Mouse (Mus musculus): Measurements from ENCODE around the gene Herc4.
"Not testable (repeated sequence)": the region's sequence is repeated elsewhere in the genome, so short reads cannot be mapped to it uniquely, and the experiment has no call there.

The Herc4 gene

GRCm38 (mm10) chr10:63248421-63248820 lies 4.8 kb downstream of the Herc4 start:
- no peak for DNase-seq (ENCODE audit: low read depth)

DNA sequence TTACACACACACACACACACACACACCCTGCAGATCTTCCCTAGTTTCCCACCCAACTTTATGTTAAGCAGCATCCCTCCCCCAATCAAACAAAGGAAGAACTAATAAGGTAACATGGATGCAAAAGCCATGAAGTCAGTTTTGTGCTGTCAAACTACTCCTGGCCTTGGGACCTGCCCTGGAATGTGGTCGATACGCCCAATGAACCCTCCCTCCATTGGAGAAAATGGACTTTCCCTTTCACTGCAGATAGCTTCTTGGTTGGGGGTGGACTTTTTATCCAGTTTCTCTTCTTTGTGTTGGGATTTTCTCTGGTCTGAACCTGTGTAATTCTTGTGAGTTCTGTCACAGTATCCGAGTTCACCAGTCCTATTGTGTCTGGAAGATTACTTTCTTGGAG lies 15.1 kb downstream of the Herc4 start:
- DNase-seq (ENCODE audit: low read depth) = no peak

DNA sequence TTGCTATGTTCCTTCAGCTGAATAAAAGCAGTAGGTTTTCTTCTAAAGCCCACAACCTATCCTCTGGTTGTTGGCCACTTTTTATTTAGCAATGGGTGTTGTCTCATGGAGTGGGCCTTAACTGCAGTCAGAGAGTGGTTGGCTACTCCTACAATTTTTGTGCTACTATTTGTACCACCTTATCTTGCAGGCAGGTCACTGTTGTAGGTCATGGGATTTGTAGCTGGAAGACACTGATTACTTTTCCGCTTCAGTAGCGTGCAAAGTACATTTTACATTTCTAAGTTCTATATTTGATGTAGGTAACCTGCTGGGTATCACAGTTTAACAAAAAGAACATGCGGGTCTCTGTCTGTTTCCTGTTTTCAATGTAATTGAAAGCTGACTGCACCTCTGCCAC lies 15.7 kb downstream of the Herc4 start:
- no peak for DNase-seq (ENCODE audit: low read depth)

DNA sequence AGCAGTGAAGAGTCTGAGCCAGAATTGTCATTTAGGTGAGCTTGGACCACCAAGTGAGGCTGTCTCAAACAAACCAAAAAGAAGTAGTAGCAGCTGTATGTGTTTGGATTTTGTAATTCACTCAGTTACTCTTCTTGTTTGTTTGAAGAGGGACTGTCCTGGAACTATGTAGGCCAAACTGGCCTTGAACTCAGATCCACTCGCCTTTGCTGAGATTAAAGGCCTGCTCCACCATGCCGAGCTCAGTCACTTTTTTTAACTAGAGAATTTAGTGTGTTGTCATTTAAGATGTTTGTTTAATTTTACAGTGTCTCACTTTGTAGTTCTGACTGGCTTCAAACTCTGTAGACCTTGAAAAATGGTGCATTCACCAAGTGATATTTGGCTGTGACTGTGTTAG lies 24.3 kb downstream of the Herc4 start:
- DNase-seq (ENCODE audit: low read depth) = no peak

- no peak for DNase-seq (ENCODE audit: low read depth)
Observed at GRCm38 (mm10) chr10:63272401-63272800, 28.8 kb downstream of the Herc4 start.

GRCm38 (mm10) chr10:63272868-63273267 lies 29.3 kb downstream of the Herc4 start:
- DNase-seq (ENCODE audit: low read depth) = no peak

- no peak for DNase-seq (ENCODE audit: low read depth)
Observed at GRCm38 (mm10) chr10:63277010-63277409, 33.4 kb downstream of the Herc4 start.

DNA sequence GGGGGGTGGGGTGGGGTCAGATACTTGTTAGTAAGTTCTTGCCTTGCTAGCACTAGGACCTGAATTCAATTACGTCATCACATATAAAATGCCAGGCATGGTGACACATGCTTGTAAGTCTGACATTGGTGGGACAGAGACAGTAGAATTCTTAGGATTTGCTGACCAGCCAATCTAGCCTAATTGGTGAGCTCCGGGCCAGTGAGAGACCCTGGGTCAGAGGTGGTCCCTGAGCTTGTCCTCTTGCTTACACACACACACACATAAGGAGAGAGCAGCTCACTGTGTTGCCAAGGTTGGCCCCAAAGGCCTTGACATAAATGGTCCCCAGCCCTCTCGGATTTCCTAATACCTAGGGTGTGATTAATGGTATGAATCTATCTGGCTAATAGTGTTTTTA lies 36.2 kb downstream of the Herc4 start:
- no peak for DNase-seq (ENCODE audit: low read depth)

DNA sequence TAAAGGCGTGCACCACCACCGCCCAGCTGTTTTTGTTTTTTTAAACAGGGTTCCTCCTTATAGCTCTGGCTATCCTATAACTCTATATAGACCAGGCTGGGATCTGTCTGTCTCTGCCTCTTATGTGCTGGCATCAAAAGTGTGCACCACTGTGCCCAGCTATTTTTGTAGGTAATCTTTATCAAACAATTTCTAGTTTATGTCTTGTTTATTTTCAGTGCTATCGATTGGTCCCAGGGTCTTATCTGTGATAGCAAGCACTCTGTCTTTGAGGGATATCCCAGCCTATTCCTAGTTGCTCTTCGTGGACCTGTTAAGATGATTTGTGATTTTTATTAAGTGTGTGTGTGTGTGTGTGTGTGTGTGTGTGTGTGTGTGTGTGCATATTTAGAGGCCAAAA lies 38.8 kb downstream of the Herc4 start:
- no peak for DNase-seq (ENCODE audit: low read depth)

GRCm38 (mm10) chr10:63282846-63283245 lies 39.2 kb downstream of the Herc4 start:
- DNase-seq (ENCODE audit: low read depth) = no peak

DNA sequence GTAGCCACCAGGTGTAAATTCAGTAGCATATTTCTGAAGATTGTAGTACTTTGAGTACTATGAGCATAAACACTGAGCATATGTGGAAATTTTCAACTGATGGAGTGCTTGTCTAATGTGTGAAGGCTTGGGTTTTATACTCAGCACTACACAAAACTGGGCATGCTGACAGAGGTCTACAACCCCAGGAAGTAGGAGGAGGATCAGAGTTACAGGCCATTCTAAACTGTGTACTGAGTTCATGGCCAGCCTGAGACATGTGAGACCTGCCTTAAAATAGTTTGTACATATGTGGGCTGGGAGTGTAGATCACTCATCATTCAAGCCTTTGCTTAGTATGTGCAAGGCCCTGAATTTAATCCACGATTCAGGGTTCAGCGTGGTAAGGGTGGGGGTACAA lies 58.7 kb downstream of the Herc4 start:
- no peak for DNase-seq (ENCODE audit: low read depth)

DNA sequence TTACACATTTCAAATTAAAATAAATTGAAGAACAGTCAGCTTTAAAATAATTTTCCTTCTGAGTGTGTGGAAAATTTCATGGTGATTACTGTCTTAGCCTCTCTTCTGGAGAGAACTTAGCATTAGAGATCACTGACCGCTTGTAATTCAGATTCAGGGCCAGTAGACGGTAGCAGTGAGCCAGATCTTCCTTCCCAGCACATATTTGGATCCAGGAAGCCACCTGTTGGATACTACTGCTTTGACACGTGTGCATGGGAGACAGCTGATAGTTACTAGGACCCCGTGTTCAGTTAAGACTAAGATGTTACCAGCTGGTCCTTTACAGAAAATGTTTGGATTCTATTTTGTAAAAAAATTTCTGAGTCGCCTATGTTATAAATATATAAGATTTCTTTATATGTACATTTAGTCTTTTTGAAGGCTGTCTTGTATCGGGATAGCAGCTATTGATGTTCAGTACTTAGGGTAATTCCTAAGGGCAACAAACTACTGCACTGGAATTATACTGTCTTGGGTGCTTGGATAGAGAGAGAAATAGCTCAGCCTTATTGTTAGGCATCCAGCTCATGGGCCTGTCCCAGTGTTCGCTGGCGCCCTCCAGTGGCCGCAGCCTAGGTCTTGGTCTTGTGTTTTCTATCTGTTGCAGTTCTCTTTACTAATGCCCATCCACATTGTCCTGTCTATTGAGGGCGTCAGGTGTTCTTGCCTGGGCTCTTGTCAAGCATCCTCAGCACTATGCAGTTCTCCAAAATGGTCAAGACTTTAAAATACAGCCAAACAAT lies 65.2 kb downstream of the Herc4 start:
- peak; percentile 88 for DNase-seq (ENCODE audit: low read depth)

- DNase-seq (ENCODE audit: low read depth) = no peak
Observed at GRCm38 (mm10) chr10:63313726-63314125, 70.1 kb downstream of the Herc4 start.

- DNase-seq (ENCODE audit: low read depth) = no peak
Observed at GRCm38 (mm10) chr10:63327091-63327490, 83.5 kb downstream of the Herc4 start.

GRCm38 (mm10) chr10:63336901-63337300 lies 93.3 kb downstream of the Herc4 start:
- no peak for DNase-seq (ENCODE audit: low read depth)

- peak; percentile 30 for DNase-seq (ENCODE audit: low read depth)
Observed at GRCm38 (mm10) chr10:63337326-63337725, 93.7 kb downstream of the Herc4 start.

GRCm38 (mm10) chr10:63337951-63338836 lies 94.6 kb downstream of the Herc4 start:
- DNase-seq (ENCODE audit: low read depth) = peak; percentile 63

- DNase-seq (ENCODE audit: low read depth) = peak; percentile 85
Observed at GRCm38 (mm10) chr10:63338914-63339643, 95.5 kb downstream of the Herc4 start.

- no peak for DNase-seq (ENCODE audit: low read depth)
Observed at GRCm38 (mm10) chr10:63341351-63341750, 97.7 kb downstream of the Herc4 start.

DNA sequence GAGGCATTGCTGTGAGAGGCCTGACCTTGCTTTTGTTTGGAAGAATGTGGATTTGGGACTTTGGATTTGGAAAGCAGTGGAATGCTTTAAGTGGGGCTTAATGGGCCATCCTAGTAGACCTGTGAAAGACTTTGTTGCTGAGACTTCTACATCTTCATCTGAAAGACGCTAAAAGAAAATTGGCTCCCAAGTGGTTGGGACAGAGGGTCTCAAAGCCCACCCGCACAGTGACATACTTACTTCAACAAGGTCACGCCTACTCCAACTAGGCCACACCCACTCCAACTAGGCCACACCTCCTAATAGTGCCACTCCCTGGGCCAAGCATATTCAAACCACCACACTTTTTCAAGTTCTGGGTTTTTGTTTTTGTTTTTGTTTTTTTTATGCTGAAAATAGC lies 101.1 kb downstream of the Herc4 start:
- DNase-seq (ENCODE audit: low read depth) = no peak

DNA sequence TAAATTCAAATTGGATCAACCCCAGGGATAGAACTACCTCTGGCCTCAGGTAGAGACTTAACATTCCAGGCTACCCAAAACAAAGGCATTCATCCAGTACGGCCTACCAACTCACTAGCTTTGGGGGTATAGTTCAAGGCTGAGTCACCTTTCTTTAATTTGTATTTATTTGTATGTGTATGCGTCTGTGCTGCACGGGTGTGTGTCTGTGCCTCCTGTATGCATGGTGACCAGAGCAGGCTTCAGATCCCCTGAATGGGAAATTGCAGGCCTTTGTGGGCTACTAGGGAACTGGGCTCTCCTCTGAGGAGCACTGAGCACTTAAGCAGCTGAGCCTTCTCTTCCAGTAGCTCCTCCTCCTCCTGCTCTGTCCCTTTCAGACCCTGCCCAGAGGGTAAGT lies 104.7 kb downstream of the Herc4 start:
- no peak for DNase-seq (ENCODE audit: low read depth)

- no peak for DNase-seq (ENCODE audit: low read depth)
Observed at GRCm38 (mm10) chr10:63350666-63351065, 107.1 kb downstream of the Herc4 start.

- DNase-seq (ENCODE audit: low read depth) = not testable (repeated sequence)
Observed at GRCm38 (mm10) chr10:63351099-63351498, 107.5 kb downstream of the Herc4 start.
